Mouse (Mus musculus) lung, postnatal 4 days (tissue): Measurements from ENCODE around the gene Dnajc10.

Experiments used
- DNase-seq, 2 experiments: peaks; one replicate each; pipeline ENCODE4 v3.0.0; 2021

The Dnajc10 gene

DNA sequence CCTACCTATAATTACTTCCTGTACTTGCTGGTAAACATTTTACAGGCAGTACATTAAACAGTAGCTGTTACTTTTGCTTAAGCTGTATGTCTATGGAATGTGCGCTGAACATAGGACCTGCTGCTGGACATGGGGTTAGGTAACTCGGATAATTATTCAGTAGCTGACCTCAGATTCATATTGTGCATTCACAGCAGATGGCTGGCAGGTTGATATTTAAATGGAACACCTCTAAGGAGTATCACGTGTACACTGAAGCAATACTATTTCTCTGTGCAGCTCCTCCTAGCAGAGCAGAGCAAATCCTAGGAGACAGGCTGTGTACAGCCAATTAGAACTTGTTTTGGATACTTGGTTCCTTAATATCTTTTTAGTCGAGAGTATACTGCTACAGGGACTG lies 39.3 kb downstream of the Dnajc10 start:
- no peak for DNase-seq

DNA sequence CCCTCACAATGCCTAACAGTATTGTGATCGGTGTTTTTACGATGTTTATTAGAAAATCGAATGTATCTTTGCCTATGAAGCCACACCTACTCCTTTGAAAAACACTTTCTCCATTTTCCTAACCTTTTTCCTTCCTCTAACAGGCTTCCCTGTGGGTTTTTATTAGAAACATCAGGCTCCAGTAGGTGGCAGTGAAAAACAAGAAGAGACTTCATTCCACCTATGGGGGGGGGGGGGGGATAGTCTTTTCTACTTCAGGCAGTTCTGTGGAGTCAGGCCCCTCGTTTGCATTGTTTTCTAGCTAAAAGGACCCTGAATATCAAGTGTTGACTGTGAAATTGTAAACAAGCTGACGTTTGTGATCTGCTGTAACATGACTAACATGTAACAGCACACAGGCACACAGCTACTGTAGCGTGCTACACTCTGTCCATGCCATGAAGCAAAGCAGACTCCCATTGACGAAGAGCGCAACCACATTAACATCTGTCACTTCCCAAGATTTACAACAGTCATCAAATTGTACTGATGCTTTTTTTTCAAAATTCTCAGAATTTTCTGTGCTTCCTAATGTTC lies 41.5 kb downstream of the Dnajc10 start:
- DNase-seq, result no peak

DNA sequence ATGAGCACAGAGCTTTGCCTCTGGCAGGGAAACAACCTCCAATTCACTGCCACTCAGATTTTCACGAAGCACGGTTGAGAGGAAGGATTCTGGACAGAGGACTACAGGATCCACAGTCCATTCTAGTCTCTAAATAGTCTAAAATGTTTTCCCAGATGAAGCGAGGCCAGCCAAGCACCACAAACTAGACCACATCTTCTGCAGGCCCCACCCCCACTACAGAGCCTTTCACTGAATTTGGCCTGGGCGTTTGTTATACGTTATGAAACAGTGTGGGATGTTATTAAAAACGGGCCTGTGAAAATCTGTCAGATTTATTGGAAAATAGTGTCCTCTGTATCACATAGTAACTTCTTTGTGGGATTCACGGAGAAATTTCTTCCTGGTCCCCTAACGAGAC lies 56.2 kb downstream of the Dnajc10 start:
- no peak for DNase-seq

DNA sequence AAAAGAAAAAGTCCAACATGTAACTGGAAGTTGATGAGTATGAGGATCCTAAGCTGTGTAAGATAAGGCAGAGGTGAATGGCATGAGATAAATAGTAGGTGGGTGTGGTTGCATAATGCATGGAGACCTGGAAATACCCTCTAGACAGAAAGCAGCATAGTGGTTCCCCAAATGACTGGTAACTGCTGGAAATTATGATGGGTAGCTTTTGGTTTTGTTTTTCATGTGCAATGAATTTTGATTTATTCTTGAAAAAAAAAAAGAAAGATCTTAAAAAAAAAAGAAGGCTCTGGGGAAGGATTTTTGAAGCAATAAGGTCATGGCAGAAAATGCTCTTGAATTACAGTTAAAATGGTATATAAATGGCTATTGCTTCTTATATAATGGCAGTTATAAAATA lies 59.6 kb downstream of the Dnajc10 start:
- DNase-seq, result no peak

DNA sequence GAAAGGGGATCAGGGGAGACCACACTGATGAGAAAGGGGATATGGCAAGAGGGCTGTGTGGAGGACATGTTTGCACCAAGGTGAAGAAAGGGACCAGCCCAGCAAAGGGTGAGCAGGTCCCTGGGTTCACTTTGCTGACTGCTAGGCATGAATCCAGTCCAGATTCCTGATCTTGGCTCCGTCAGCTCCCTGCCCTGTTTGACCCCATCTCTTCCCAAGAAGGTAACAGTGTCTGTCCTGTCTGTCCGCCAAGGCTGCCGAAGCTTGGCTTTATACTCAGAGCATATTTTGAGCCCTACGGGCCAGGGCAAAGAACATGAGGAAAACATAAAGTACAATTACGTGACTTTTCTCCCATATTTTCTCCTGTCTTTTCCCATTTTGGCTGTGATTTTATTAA lies 64.6 kb downstream of the Dnajc10 start:
- no peak for DNase-seq

DNA sequence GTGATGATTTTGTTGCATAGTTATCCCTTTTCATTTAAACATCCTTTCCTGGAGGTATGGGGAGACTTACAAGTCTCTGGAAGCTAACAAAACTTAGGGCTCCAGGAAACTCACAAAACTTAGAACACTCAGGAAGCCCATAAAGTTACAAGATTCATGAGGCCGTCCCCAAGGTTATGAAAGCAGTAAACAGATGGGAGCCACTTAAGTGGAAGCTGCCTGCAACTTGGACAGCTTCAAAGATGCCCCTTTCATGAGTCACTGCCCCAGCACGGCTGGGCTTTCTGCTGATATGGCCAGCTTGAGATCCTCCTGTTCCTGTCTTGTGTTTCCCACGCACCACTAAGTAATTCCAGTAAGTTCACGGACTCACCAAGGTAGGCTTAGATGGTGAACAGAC lies 69.2 kb downstream of the Dnajc10 start:
- DNase-seq, result no peak

DNA sequence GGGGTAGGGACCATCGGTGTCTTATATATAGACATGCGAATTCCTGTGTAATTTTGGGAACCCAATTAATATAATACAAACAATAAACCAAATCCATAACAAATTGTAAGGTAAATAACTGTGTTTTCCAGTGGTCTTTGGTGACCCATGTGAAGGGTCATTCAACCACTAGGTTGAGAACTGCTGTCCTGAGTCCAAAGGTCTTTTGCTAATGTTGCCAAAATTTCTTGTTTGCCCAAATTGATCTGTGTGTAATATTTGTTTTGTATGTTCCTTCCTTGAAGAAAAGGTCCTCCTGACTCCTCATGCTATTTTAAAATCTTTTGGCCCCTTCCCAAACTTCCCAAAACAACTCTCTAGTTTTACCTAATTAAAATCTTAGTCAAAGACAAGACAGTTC lies 71.0 kb downstream of the Dnajc10 start:
- no peak for DNase-seq

DNA sequence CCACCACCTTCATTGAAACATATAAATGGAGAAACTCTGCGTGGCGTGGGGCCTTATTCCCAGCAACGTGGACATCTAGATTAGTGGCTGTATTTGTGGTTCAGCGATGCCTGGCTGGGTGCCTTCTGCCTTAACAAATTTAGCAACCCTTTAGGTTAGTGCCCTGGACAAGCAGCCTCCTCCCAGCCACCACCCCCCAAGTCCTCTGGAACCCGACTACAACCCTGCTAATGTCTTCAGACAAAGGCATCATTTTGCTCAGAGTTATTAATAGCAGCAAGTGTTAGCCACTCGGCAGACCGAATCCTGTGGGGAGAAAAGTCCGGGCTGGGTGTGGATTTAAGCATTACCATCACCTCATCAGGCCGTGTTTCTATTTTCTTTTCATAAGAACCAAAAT lies 72.4 kb downstream of the Dnajc10 start:
- peak; percentile 10 to 26 for DNase-seq

DNA sequence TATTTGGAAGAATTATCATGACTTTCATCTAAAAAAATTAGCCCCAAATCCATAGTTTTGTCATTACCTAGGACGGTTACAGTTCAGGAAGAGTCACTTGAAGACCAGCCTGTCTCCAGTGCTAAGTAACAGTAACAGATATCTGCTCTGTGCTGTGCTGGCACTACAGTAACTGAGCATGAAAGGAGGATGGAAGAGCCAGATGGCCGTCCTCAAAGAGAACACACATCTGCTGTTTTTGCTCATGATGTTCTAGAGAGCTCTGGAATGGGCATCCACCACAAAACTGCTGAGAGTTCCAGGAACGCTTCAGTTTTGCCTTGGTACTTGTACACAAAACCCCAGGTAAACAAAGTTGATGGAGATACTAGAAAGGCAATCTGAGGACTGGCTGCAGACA lies 73.1 kb downstream of the Dnajc10 start:
- no peak for DNase-seq

DNA sequence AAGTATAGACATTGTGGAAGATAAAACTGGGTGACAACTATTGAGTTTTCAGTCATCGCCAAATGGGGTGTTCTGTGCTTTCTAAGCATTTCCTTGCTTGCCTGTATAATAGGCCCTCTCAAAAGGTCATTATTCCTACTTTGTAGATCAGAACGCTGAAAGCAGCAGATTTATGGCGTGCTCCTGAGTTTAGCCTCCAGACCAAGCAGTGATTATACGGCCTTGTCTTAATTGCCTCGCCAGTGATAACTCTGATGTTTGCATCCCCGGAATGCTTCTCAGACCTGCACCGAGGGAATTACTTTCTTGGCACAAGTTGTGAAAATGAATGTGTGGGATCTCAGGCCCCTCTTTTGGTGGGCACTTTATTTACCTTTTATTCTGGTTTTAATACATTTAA lies 80.8 kb downstream of the Dnajc10 start:
- no peak for DNase-seq

DNA sequence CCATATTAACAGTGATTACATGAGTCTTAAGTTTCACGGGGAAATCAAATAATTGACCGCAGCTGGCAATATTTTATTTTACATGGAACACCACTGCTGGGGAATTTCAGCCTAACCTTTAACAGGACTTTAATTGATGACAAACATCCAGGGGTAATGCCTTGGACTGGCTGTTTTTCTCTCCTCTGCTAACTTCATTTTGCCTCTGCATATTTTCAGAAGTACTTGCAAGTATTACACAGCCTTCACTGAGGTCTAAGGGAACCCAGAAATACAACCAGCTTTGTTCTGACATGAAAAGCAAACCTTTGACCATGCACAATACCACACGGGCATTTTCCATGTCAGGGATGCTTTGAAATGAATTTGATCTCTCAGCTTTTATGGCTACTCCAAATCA lies 81.6 kb downstream of the Dnajc10 start:
- DNase-seq, result no peak

DNA sequence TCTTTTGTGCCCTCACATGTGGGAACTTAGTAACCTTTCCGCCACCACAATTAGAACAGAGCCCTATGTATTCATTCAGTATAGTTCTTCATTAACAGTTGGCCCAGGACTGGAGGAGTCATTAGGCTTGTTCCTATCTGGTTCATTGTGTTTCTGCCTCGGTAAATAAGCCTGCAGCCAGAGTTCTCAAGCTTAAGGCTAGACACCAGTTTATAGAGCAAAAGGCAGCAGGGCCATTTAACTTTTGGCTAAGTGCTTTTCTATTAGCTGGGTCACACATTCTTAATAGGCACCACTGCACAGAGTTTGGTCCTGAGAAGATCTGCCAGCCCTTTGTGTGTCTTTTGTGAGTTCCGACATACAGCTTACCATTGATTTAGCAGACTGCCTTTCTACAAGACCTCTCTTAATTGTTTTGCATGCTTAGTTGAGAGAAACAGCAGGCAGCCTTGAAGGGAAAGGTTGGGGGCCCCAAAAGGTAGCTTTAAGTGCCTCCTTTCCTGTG lies 83.4 kb downstream of the Dnajc10 start:
- no peak for DNase-seq
